Mouse (Mus musculus) bone marrow, adult 2 months (tissue): ENCODE measurements around the gene Arl2.

Source experiments
- CTCF ChIP-seq: fragments of 200-500 bp; IDR thresholded peaks from 2 replicates; pipeline ENCODE4 v1.5.1; 2011; ENCODE audit warnings: low read length, control low read depth; ENCODE audit not compliant: control insufficient read depth, insufficient read depth
- POLR2A ChIP-seq: fragments of 200-500 bp; IDR thresholded peaks from 2 replicates; pipeline ENCODE4 v1.6.1; 2011; ENCODE audit warnings: low read depth, mild to moderate bottlenecking, control low read depth, low read length, borderline replicate concordance; ENCODE audit not compliant: control insufficient read depth

DNA sequence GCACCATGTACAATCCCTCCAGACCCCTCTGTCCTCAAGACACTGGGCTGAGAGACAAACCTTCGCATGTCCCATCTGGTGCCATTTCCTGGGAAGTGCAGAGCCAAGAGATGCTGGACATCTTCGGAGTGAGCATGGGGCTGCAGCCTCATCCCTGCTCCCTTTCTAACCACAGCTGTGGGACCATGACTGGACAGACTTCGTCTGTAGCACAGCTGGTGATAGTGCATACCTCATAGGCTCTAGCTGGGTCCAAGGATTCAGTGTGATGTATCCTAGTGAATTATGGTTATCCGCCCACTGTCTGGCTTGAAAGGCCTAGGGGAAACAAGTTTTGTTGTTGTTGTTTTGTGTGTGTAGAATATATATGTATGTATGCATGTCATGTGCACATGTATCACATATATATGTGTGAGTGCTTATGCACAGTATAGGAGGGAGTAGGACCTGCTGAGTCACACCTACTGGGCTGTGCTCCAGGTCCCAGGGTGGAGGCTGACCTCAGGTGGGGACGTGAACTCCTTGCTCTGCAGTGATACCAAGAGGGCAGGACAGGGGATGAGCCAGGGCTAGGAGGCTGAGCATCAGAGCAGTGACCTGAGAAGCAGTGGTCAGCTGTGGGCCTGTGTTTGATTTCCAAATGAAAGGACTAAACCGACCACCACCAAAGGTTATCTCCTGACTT lies 39.0 kb downstream of the Arl2 start:
- TF ChIP-seq CTCF (no peak), POLR2A (no peak)
